Mouse (Mus musculus) retina, embryonic 14.5 days (tissue): ENCODE data around the gene Dcst2.
A peak's percentile ranks its signal among the peaks of the same experiment; 100 is the strongest.

ENCODE experiments used
- DNase-seq: peaks from one replicate; pipeline ENCODE4 v3.0.0-alpha.2; 2015; ENCODE audit warnings: low spot score

Dcst2 gene

DNA sequence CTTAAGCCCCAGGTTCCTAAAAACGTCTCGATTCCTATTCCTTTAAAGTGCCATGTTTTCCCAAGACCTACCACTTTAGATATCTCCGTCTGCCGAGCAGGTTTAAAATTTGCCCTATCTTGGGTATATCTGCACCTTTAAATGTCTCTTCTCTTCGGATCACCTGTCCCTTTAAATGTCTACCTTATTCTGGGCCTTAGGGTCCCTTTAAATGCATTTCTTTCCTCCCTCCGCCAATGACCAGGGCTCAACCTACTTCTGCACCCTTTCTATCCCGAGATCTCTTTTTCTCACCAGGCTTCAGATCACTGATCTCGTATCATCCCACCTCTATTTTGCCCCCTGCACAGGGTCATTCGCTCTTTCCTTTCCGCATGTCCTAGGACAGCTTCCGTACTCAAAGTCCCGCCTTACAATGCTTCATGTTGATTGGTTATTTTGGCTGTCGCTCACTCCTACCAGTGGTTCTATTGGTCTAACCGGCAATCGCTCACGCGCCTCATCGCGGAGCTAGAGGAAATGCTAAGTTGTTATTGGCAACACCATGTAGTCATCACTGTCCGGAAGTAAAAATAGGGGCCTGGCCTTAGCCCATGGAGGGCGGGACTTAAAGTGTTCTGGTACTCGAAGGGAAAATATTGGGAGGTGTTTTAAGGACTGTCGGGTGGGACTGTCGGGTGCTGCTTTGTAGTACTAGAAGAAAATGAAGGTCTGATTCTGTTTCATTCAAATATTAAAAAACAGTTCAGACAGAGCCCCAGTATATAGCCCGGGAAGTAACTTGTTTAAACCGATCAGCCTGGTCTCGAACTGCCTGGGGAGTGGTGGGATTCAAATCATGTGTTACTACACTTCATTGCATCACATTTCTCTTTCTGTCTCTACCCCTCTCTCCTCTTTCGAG is 50.0 kb downstream of the Dcst2 start, which contains the start of gene Flad1:
Gene Flad1 (minus strand): TSS at position 381 of the 904 bp plus-strand sequence.
- peak; percentile 100 for DNase-seq

DNA sequence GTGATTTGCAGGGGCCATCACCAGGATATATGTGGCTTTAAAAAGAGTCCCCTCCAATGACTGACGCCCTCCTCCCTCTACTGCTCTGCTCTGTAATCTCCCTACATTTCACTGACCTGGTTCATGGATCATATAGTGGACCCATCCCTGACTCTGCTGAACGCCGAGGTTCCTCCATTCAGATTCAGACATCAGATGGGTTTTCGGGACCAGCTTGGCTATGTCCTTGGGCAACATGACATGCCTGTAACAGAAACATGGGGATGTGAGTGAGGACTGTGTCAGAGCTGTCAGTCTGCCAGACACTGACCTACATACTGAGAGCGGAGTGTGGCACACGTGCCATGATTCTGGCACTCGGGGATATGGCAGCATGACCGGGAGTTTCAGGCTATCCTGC is 54.4 kb downstream of the Dcst2 start:
- DNase-seq, result no peak

DNA sequence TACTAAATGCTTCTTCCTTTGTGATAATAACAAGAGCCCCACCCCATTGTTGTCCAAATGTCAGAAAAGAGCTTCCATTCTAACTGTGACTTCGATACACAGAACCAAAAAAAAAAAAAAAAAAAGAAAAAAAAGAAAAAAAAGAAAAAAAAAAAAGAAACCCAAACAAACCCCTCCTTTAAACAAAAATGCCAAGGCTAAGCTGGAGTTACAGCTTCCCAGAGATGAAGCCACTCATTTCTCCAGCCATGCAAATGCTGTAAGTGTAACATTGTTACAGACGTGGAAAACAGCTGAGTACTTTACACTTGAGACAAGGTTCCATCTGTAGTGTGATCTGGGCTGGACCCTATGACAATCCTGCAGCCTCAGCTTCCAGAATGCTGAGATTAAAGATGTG is 55.4 kb downstream of the Dcst2 start:
- DNase-seq, result no peak

DNA sequence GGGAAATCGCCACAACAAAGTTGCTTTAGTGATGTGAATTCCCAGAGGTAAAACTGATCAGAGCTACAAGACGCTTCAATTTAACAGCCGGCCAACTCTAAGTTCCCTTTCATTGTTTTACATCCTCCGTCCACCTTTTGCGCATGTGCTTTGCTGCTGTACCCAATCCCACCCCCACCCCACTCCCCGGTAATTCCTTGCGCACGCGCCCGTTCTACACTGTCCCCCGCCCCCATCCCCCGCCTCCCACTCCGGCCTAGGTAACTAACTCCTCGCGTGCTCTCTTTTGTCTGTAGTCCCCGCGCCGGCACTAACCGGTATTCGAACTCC is 56.0 kb downstream of the Dcst2 start:
- no peak for DNase-seq

DNA sequence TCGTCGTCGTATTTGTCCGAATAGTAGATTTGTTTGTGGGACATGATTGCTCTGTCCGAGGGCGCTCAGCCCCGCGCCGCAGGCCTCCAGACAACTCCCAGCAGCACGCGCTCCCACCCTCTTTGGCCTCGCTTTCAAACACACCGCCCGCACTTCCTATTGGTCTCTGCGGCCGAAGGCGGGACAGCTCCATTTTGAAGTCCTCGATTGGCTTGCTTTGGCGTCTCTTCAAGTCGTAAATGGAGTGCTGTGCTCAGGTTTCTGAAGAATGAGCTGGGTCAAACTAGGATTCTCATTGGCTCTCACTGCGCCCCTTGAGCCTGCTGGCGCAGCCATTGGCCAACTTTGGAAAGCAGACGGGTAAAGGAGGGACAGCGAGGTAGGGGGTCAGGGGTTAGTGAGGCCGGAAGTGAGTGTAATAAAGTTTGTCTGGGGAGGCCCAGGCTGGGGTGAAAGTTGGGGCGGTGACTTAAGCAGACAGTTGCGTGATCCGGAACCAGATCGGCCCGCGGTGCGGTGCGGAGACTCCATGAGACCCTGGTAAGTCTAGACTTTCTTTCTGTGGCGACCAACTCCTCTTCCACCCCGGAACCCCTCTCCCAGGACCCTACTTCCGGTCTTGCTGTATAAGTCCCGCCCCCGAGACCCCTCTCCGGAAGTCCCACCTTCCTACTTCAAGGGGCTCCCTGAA is 56.5 kb downstream of the Dcst2 start, which contains the start of the genes Cks1b and Shc1:
Gene Cks1b (minus strand): TSS at position 214 of the 691 bp plus-strand sequence.
Gene Shc1 (plus strand): TSS at position 274 of the 691 bp plus-strand sequence.
- DNase-seq, result peak; percentile 97

DNA sequence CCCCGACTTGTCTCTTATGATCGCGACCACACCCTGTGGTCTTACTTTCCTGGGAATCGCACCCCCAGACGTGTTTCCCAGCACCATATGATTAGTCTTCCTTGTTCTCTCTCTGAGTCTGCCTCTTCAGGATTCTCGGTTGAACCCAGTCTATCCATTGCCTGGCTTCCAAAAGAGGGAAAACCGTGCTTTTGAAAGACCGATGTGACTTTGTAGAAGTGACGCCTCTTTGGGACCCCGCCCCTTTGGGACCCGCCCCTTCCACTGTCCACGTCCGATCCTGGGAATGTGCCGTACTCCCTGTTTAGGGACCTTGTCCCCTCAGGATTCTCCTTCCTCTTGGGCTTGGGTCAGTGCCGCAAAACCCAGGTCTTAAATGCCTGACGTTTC is 57.1 kb downstream of the Dcst2 start:
- no peak for DNase-seq

DNA sequence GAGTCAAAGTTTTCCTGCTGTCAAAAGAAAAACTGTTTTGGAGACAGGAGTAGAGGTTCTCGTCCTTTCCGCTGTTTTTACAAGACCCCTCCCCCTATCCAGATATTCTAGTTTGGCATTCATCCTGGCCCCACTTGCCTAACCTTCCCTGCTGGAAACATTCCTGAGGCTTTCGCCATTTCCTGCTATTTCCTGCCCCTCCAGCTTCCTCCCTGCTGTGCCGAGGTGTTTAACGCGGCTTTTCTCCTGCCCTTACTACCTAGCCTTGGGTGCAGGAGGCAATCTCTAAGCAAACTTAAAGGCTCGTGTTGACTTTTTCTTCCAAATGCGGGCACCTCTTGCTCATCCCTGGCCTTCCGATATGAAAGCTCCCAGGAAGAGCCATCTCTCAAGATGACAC is 57.8 kb downstream of the Dcst2 start:
- DNase-seq, result peak; percentile 16

DNA sequence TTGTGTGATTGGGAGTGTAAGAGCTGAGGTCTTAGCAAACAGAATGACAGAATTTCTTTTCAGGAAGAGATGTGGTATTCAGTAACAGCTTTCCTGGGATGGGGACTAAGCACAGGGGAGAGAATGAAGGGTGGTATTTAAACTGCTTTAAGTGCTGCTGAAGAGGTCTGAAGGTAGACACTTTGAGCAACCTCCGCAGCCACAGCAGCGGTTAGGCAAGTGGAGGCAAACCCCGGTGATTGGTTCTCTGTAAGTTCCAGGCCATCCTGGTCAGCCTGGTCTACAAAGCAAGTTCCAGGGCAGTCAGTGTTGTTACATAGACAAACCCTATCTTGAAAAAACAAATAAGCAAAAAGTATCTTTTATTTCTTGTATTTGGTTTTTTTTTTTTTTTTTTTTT is 58.2 kb downstream of the Dcst2 start:
- DNase-seq, result no peak

DNA sequence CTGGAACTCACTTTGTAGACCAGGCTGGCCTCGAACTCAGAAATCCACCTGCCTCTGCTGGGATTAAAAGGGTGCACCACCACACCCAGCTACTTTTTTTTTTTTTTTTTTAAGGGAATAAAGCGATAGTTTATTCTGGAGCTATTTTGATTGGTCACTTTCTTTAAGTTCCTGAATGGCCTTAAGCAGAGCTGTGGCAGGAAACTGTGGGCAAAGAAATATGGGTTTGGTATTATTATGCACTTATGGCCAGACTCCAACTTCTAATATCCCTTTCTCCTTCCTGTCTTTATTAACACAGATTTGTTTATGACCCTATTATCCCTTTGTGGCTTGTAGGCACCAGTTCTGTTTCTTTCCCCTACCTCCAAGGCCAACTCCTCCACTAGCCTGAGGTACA is 58.6 kb downstream of the Dcst2 start:
- DNase-seq, result no peak

DNA sequence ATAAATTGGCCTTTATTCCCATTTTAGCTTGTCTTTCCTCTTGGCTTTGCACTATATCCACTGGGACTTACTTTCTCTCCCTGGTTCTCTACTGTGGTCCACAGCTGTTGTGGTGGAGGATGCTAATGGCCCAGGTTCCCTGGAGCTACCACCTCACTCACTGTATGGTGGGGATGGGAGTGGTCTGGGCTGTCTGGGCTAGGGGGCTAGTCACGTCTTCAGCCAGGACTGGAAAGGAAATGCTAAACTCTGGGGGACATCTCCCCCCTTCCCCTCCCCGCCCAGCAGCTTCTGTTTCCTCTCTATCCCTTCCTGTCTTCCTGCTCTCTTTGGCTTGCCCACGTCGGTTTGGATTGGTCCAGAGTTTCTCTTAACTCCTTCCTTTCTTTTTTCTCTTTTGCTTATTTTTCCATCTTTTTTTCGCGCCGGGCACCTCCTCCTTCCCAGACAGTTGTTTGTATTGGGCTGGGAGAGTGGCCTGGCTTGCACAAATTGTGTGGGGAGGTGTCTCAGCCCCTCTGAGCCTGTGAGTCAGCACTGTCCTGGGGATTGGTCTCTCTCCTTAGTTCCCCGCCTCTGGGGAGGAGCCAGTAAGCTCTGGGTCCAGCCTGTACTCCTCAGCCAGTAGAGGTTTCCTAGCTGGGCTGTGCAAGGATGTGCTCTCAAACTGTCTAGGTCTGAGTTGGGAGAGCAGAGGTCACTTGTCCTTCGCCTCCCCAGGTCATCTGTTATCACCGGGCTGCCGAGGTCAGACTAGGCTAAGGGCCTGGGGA is 59.4 kb downstream of the Dcst2 start:
- peak; percentile 70 for DNase-seq

DNA sequence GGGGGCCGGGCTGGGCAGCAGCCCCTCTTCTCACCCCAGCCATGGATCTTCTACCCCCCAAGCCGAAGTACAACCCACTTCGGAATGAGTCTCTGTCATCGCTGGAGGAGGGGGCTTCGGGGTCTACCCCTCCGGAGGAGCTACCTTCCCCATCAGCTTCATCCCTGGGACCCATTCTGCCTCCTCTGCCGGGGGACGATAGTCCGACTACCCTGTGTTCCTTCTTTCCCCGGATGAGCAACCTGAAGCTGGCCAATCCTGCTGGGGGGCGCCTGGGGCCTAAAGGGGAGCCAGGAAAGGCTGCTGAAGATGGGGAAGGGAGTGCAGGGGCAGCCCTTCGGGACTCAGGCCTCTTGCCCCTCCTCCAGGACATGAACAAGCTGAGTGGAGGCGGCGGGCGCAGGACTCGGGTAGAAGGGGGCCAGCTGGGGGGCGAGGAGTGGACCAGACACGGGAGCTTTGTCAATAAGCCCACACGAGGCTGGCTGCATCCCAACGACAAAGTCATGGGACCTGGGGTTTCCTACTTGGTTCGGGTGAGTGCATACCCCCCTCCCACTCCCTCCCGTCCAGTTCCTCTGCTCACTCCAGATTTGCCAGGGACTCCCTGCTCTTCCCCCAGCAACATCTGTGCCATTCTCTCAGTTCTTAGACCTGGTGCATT is 60.2 kb downstream of the Dcst2 start:
- no peak for DNase-seq

DNA sequence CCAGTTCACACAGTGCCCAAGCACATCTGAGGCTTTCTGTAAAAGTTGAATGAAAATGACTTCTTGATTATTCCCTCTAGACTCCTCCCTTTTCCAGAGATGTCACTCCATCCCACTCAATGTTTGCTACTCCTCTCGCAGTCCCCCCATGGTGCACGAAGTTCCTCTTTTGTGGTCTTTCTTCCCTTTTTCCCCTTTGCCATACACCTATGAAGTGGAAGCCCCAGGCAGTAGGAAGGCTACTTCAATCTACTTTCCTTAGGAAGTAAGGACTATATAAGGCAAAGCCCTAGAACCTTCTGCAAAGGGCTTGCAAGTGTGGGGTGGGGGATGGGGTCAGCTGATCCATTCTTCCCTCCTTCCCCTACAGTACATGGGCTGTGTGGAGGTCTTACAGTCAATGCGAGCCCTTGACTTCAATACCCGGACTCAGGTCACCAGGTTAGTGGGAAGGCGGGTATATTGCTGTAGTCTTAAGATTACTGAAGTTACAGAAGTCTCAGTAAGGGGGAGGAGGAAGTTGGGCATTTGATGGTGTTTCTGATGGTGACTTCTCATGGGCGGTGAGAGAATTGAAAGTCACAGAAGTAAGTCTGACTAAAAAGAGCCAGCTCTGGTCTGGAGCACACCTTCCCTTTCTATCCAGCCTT is 60.9 kb downstream of the Dcst2 start:
- no peak for DNase-seq

DNA sequence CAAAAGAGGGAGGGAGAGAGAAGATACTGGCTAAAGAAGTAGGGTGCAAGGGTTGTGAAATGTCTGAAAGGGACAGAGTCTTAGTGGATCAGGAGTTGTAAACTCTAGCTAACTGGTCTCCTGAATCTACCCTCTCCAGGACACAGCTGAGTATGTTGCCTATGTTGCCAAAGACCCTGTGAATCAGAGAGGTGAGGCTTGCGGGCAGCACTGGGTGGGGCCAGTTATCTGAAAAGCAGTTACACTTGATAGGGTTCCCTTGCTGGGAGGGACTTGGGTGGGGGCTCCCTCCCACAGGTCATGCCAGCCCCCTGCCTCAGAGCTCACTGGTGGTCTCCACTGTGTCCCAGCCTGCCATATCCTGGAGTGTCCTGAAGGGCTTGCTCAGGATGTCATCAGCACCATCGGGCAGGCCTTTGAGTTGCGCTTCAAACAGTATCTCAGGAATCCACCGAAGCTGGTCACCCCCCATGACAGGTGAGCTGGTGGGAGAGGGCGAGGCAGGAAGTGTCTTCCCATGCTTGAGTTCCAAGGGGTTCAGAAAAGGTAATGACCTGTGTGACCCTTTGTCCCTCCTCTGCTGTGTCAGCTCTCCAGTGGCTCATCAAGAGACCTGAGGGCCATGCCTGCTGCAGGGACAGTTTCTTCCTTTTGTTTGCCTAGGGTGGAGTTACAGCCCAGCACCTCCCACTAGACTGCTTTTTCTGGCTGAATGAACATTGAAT is 62.8 kb downstream of the Dcst2 start:
- DNase-seq, result no peak

DNA sequence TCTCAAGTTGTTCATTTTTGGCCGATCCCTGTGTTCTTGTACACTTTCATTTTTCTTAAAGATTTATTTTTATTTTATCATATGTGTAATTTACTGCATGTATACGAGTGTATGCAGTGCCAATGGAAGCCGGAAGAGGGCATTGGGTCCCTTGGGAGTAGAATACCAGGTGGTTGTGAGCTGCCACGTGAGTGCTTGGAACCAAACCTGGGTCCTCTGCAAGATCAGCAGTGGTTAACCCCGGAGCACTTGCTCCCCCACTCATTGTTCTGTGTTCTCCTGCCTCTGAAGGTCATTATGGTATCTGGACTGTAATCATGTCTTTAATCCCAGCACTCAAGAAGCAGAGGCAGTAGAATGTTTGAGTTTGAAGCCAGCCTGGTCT is 63.4 kb downstream of the Dcst2 start:
- no peak for DNase-seq

DNA sequence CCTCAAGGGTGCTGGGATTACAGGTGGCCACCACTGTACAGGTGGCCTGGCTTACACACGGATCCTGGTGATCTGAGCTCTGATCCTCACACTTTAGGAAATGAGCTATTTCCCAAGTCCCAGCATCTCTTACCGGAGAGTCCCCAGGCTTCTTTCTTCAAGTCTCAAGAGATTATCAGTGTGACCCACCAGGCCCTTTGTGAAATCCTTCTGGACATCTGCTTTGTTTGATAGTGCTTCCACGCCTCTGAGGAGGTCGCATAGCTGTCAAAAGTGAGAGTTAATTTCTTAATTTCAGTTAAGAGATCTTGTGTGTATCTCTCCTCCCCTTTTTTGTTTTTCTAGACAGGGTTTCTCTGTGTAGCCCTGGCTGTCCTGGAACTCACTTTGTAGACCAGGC is 64.1 kb downstream of the Dcst2 start:
- no peak for DNase-seq
